Mouse (Mus musculus) embryonic facial prominence, embryonic 11.5 days (tissue): ENCODE measurements at regions not wholly inside any gene's neighbourhood (a gene's known extent, or its start where the extent isn't known, plus 50 kb on each side); places are given as distances from the start of the nearest gene placed in this dataset.

ENCODE experiments used
- ATAC-seq: fragments of 200-750 bp; cut with Nextera tagmentation; replicated peaks from 2 replicates; pipeline ENCODE4 v1.8.0; 2017; ENCODE audit warnings: low read depth; ENCODE audit not compliant: insufficient number of reproducible peaks, low FRiP score, low TSS enrichment
- DNase-seq: peaks from one replicate; pipeline ENCODE4 v3.0.0-alpha.2; 2015; ENCODE audit warnings: low spot score
- H3K27ac ChIP-seq: fragments of 300-500 bp; sonication (generic); replicated peaks from 2 replicates; pipeline ENCODE4 v1.5.1; 2014; ENCODE audit warnings: mild to moderate bottlenecking, low read depth, low read length, control low read depth
- H3K27me3 ChIP-seq: fragments of 300-500 bp; sonication (generic); 2 replicates; pipeline ENCODE4 v1.6.1; 2014; ENCODE audit warnings: mild to moderate bottlenecking, low read length, moderate library complexity, mixed read lengths; ENCODE audit not compliant: control insufficient read depth, insufficient read depth
- H3K36me3 ChIP-seq: fragments of 300-500 bp; sonication (generic); replicated peaks from 2 replicates; pipeline ENCODE4 v1.6.1; 2014; ENCODE audit warnings: low read depth, mild to moderate bottlenecking, low read length, moderate library complexity, mixed read lengths; ENCODE audit not compliant: control insufficient read depth, insufficient read depth
- H3K4me1 ChIP-seq: fragments of 300-500 bp; sonication (generic); 2 replicates; pipeline ENCODE4 v1.6.1; 2014; ENCODE audit warnings: low read length, mixed read lengths; ENCODE audit not compliant: control insufficient read depth, insufficient read depth
- H3K4me2 ChIP-seq: fragments of 300-500 bp; sonication (generic); 2 replicates; pipeline ENCODE4 v1.6.1; 2014; ENCODE audit warnings: low read depth, mild to moderate bottlenecking, control low read depth, low read length, moderate library complexity
- H3K4me3 ChIP-seq: fragments of 300-500 bp; sonication (generic); 2 replicates; pipeline ENCODE4 v1.5.1; 2014; ENCODE audit warnings: low read depth, low read length, control low read depth
- H3K9ac ChIP-seq: fragments of 300-500 bp; sonication (generic); replicated peaks from 2 replicates; pipeline ENCODE4 v1.6.1; 2014; ENCODE audit warnings: mild to moderate bottlenecking, control low read depth, low read length
- H3K9me3 ChIP-seq: fragments of 300-500 bp; sonication (generic); replicated peaks from 2 replicates; pipeline ENCODE4 v1.6.1; 2016; ENCODE audit warnings: mild to moderate bottlenecking, low read length, inconsistent platforms, mixed read lengths; ENCODE audit not compliant: control insufficient read depth
- WGBS: fragments of 180-500 bp; shearing (Covaris S2); extraction: QIAGEN DNeasy Blood & Tissue Kit; methylation state at CpG from one replicate; pipeline ENCODE4 v1.1.7; 2014; 5-methylcytosine and 5-hydroxymethylcytosine counted together

- Histone ChIP-seq H3K4me1 (no peaks in the 10 kb centered on the region), H3K4me3 (no peak overlapping the region), H3K9me3 (no peaks in the 10 kb centered on the region), H3K9ac (no peak overlapping the region), H3K27me3 (no peaks in the 10 kb centered on the region), H3K36me3 (no peaks in the 10 kb centered on the region), H3K4me2 (no peak overlapping the region), H3K27ac (no peak overlapping the region)
- ATAC-seq (no peak), DNase-seq (no peak)
- WGBS, result 91% methylated on average over 1 of the region's 1 CpGs
Observed at GRCm38 (mm10) chr1:185601166-185601565, 146.5 kb downstream of the Slc30a10 start.

- H3K27ac ChIP-seq, result no peak overlapping the region
- H3K9me3 ChIP-seq, result no peaks in the 10 kb centered on the region
- no peak overlapping the region for H3K4me2 ChIP-seq
- ATAC-seq (no peak), DNase-seq (no peak)
- H3K27me3 ChIP-seq, result no peaks in the 10 kb centered on the region
- H3K4me1 ChIP-seq, result no peaks in the 10 kb centered on the region
- no peak overlapping the region for H3K9ac ChIP-seq
- H3K4me3 ChIP-seq, result no peak overlapping the region
- 75% methylated on average over 4 of the region's 4 CpGs for WGBS
- no peaks in the 10 kb centered on the region for H3K36me3 ChIP-seq
Observed at GRCm38 (mm10) chr1:185605996-185606395, 151.3 kb downstream of the Slc30a10 start.

DNA sequence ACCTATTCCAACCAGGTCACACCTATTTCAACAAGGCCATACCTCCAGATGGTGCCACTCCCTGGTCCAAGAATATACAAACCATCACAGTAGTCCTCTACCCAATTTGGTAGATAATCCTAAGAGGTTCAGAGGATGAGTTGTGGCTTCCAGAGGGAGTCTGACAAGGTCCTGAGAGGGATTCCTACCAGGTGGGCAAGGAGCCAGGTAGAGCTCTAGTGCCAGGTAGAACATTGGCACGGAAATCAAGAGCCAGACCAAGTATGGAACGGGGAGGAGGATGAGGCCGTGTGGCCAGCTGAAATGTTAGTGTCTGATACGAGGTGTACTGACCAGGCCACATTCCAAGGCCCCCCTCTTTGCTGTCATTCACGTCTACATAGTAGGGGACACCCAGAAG, 153.0 kb downstream of the Slc30a10 start:
- Histone ChIP-seq H3K27ac (no peak overlapping the region), H3K9me3 (no peaks in the 10 kb centered on the region), H3K4me3 (no peak overlapping the region), H3K27me3 (no peaks in the 10 kb centered on the region), H3K36me3 (no peaks in the 10 kb centered on the region), H3K4me1 (no peaks in the 10 kb centered on the region), H3K4me2 (no peak overlapping the region), H3K9ac (no peak overlapping the region)
- no peak for ATAC-seq
- DNase-seq, result no peak
- 87% methylated on average over 5 of the region's 5 CpGs for WGBS

GRCm38 (mm10) chr1:185608440-185608839, 153.8 kb downstream of the Slc30a10 start:
- ATAC-seq, result no peak
- Histone ChIP-seq H3K9ac (no peak overlapping the region), H3K4me3 (no peak overlapping the region), H3K9me3 (no peaks in the 10 kb centered on the region), H3K27ac (no peak overlapping the region), H3K36me3 (no peaks in the 10 kb centered on the region), H3K27me3 (no peaks in the 10 kb centered on the region), H3K4me2 (no peak overlapping the region), H3K4me1 (no peaks in the 10 kb centered on the region)
- WGBS, result 87% methylated on average over 3 of the region's 3 CpGs
- DNase-seq, result no peak

DNA sequence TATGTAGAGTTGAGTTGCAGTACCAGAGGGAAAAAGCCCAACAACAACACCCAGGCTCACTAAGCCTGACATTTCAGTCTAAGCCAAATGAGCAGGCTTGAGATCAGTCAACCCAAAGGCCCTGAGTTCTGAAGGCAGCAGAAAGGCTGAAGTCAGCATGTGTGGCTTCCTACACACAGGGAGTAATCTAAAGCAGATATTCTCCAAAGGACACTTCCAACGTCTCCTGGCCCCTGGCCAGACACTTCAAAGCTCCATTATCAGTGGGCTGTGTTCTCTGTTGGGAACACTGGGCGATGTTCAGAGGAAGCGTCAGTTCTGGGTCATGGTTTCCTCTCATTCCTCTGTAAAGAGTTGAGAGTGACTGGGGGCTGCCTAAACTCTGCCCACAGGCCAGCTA, 155.9 kb downstream of the Slc30a10 start:
- Histone ChIP-seq H3K9me3 (no peaks in the 10 kb centered on the region), H3K27ac (no peak overlapping the region), H3K36me3 (no peaks in the 10 kb centered on the region), H3K4me2 (no peak overlapping the region), H3K4me1 (no peaks in the 10 kb centered on the region), H3K9ac (no peak overlapping the region), H3K27me3 (no peaks in the 10 kb centered on the region), H3K4me3 (no peak overlapping the region)
- DNase-seq (no peak), ATAC-seq (no peak)
- WGBS, result 73% methylated on average over 3 of the region's 3 CpGs

- H3K9me3 ChIP-seq, result no peaks in the 10 kb centered on the region
- H3K27me3 ChIP-seq, result no peaks in the 10 kb centered on the region
- H3K4me2 ChIP-seq, result no peak overlapping the region
- H3K4me3 ChIP-seq, result no peak overlapping the region
- H3K27ac ChIP-seq, result no peak overlapping the region
- no peak for ATAC-seq
- H3K4me1 ChIP-seq, result no peaks in the 10 kb centered on the region
- H3K36me3 ChIP-seq, result no peaks in the 10 kb centered on the region
- H3K9ac ChIP-seq, result no peak overlapping the region
- 55% methylated on average over 10 of the region's 10 CpGs for WGBS
- no peak for DNase-seq
Observed at GRCm38 (mm10) chr1:185615819-185616429, 161.3 kb downstream of the Slc30a10 start.

DNA sequence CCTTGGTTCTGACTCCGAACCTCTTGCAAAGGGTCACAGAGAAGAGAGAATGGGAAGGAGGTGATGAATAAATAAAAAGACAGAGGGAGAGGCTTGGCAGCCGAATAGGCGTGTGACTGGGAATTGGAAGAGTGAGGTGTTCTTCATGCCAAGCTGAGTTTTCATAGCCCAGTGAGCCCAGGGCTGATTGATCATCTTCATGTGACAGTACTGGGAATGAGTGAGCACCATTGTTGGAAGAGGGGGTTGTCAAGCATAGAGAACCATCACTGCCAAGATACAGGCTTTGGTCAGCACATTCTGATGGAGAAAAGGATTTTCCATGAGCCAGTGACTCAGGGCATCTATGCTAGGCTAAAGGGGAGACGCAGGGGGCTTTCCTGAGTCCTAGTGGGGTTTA, 163.0 kb downstream of the Slc30a10 start:
- ATAC-seq, result no peak

GRCm38 (mm10) chr1:185619011-185619410, 164.4 kb downstream of the Slc30a10 start:
- Histone ChIP-seq H3K9me3 (no peaks in the 10 kb centered on the region), H3K27ac (no peak overlapping the region), H3K4me2 (no peak overlapping the region), H3K36me3 (no peaks in the 10 kb centered on the region), H3K9ac (no peak overlapping the region), H3K27me3 (no peaks in the 10 kb centered on the region), H3K4me1 (no peaks in the 10 kb centered on the region), H3K4me3 (no peak overlapping the region)
- 79% methylated on average over 9 of the region's 9 CpGs for WGBS
- no peak for ATAC-seq
- DNase-seq, result no peak

More for the DNA sequence above, 163.0 kb downstream of the Slc30a10 start:
- H3K4me2 ChIP-seq, result no peak overlapping the region
- no peak overlapping the region for H3K27ac ChIP-seq
- no peak overlapping the region for H3K4me3 ChIP-seq
- WGBS, result 87% methylated on average over 4 of the region's 4 CpGs
- no peaks in the 10 kb centered on the region for H3K4me1 ChIP-seq
- no peak for DNase-seq
- H3K27me3 ChIP-seq, result no peaks in the 10 kb centered on the region
- no peaks in the 10 kb centered on the region for H3K36me3 ChIP-seq
- no peaks in the 10 kb centered on the region for H3K9me3 ChIP-seq
- H3K9ac ChIP-seq, result no peak overlapping the region
